Mouse (Mus musculus) heart, embryonic 16.5 days (tissue): ENCODE data around the gene Lrrc73. TPM values are rescaled to one million over a fixed set of nuclear protein-coding genes. Genes with fewer than 3 reads are reported as not detected.
A peak's percentile ranks its signal among the peaks of the same experiment; 100 is the strongest.

Source experiments
- ATAC-seq: fragments of 200-750 bp; cut with Nextera tagmentation; replicated peaks from 2 replicates; pipeline ENCODE4 v1.8.0; 2017; ENCODE audit warnings: moderate number of reproducible peaks; ENCODE audit not compliant: insufficient read depth, low FRiP score; ENCODE audit errors: extremely low read depth
- H3K27ac ChIP-seq: fragments of 300-500 bp; sonication (generic); 2 replicates; pipeline ENCODE4 v1.5.1; 2014; ENCODE audit warnings: mild to moderate bottlenecking, low read length, control low read depth, moderate library complexity
- H3K27me3 ChIP-seq: fragments of 300-500 bp; sonication (generic); 2 replicates; pipeline ENCODE4 v1.6.1; 2014; ENCODE audit warnings: low read length, mixed read lengths; ENCODE audit not compliant: control insufficient read depth, insufficient read depth
- H3K36me3 ChIP-seq: fragments of 300-500 bp; sonication (generic); 2 replicates; pipeline ENCODE4 v1.6.1; 2014; ENCODE audit not compliant: control insufficient read depth, insufficient read depth
- H3K4me1 ChIP-seq: fragments of 300-500 bp; sonication (generic); 2 replicates; pipeline ENCODE4 v1.6.1; 2014; ENCODE audit warnings: low read length, mixed read lengths; ENCODE audit not compliant: control insufficient read depth, insufficient read depth
- H3K4me2 ChIP-seq: fragments of 300-500 bp; sonication (generic); 2 replicates; pipeline ENCODE4 v1.6.1; 2014; ENCODE audit warnings: low read depth, mild to moderate bottlenecking, control low read depth, low read length
- H3K4me3 ChIP-seq: fragments of 300-500 bp; sonication (generic); 2 replicates; pipeline ENCODE4 v1.5.1; 2014; ENCODE audit warnings: mild to moderate bottlenecking, control low read depth, low read length
- H3K9ac ChIP-seq: fragments of 300-500 bp; sonication (generic); 2 replicates; pipeline ENCODE4 v1.6.1; 2014; ENCODE audit warnings: low read length, control low read depth
- H3K9me3 ChIP-seq: fragments of 300-500 bp; sonication (generic); replicated peaks from 2 replicates; pipeline ENCODE4 v1.6.1; 2016; ENCODE audit warnings: low read length; ENCODE audit not compliant: control insufficient read depth
- WGBS: fragments of 180-500 bp; shearing (Covaris S2); extraction: QIAGEN DNeasy Blood & Tissue Kit; methylation state at CpG from one replicate; pipeline ENCODE4 v1.1.7; 2014; 5-methylcytosine and 5-hydroxymethylcytosine counted together
- polyA plus RNA-seq: library from polyadenylated mRNA; unstranded; fragments of >200 nt; fragmentation: Nextera tagmentation; extraction: Ambion mirVana; gene quantifications from 2 replicates; pipeline ENCODE4 v1.2.1, GENCODE M21; 2015

The Lrrc73 gene
- polyA plus RNA-seq = 0.64 and 0.68 TPM in 2 replicates

- WGBS = 2% methylated on average over 47 of the region's 48 CpGs
- H3K27ac ChIP-seq = no peak within 1 kb of the TSS
Observed at GRCm38 (mm10) chr17:46253452-46254084, at the start of gene Lrrc73. TSS of gene Lrrc73 (plus strand) at chr17:46253531.

DNA sequence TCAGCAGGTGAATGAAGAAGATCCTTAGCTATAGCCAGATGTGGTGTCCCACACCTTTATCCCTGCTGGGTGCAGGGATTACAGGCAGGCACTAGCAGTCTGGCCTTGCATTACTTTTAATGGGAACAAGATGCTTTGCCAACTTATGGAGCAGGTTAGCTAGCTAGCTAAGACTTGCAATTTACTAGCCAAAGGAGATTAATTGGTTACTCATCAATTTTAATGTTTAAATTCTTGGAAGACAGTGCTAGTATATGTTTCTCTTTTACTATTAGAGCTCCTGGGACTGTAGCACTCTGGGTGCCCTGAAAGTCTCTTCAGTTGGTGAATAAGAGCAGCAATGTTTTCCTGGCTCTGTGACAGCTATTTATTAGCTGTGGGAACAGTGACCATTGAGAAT, 46.7 kb upstream of the Lrrc73 start:
- Histone ChIP-seq H3K9ac (no peak overlapping the region), H3K4me1 (peaks cover 17% of the 10 kb centered on the region), H3K4me3 (no peak overlapping the region), H3K27ac (no peak overlapping the region), H3K36me3 (peaks cover 53% of the 10 kb centered on the region), H3K9me3 (no peaks in the 10 kb centered on the region), H3K27me3 (no peaks in the 10 kb centered on the region), H3K4me2 (no peak overlapping the region)
- no peak for ATAC-seq

More at GRCm38 (mm10) chr17:46253452-46254084, at the start of gene Lrrc73:
- H3K27me3 ChIP-seq = peaks cover 16% of the 10 kb centered on the region
- peak within 1 kb of the TSS; percentile 100 for H3K4me2 ChIP-seq
- ATAC-seq = peak; percentile 74
- H3K9ac ChIP-seq = peak within 1 kb of the TSS; percentile 72
- H3K4me1 ChIP-seq = peaks cover 16% of the 10 kb centered on the region
- peaks cover 36% of the 10 kb centered on the region for H3K36me3 ChIP-seq
- H3K9me3 ChIP-seq = 0 out of 2 replicates have a peak, but pooled peaks cover 3% of the 10 kb centered on the region
- peak within 1 kb of the TSS; percentile 78 for H3K4me3 ChIP-seq

DNA sequence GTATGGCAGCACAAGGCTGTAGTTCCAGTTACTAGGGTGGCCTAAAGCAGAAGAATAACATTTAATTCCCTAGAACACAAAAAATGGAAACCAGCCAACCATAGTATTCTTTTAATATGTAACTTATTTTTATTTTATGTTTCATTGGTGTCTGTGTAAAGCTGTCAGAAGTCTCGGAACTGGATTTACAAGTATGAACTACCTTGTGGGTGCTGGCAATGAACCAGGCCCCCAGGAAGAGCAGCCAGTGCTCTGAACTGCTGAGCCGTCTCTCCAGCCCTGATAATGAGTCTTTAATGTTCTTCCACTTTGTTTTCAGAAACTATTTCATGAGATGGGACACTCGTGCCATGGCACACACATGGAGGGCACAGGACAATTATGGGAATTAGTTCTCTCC, 42.8 kb upstream of the Lrrc73 start:
- peaks cover 67% of the 10 kb centered on the region for H3K36me3 ChIP-seq
- no peak overlapping the region for H3K4me2 ChIP-seq
- no peak overlapping the region for H3K27ac ChIP-seq
- H3K4me3 ChIP-seq = no peak overlapping the region
- no peaks in the 10 kb centered on the region for H3K9me3 ChIP-seq
- no peaks in the 10 kb centered on the region for H3K4me1 ChIP-seq
- H3K9ac ChIP-seq = no peak overlapping the region
- ATAC-seq = no peak
- H3K27me3 ChIP-seq = no peaks in the 10 kb centered on the region
- WGBS = 82% methylated on average over 3 of the region's 3 CpGs

DNA sequence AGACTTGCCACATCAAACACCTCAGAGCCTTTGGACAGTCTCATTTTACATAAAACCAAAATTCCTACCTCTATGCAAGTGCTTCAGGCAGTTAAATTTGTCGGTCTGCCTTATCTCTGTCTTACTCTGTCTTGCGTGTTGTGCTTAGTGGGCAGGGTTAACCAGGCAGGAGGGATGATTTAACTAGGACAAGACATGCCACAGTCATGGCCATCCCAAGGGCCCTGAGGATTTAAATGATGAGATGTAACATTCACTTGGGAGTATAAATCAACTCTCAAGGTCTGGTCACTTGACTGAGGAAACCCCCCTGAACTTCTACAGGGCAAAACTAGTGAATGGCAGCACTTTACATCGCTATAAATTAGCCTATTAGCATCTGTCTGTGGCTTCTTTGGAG, 31.7 kb upstream of the Lrrc73 start:
- H3K4me3 ChIP-seq = no peak overlapping the region
- H3K9ac ChIP-seq = no peak overlapping the region
- WGBS = 82% methylated on average over 3 of the region's 3 CpGs
- ATAC-seq = no peak
- no peaks in the 10 kb centered on the region for H3K4me1 ChIP-seq
- H3K27me3 ChIP-seq = no peaks in the 10 kb centered on the region
- H3K4me2 ChIP-seq = no peak overlapping the region
- no peaks in the 10 kb centered on the region for H3K9me3 ChIP-seq
- no peak overlapping the region for H3K27ac ChIP-seq
- H3K36me3 ChIP-seq = peaks cover 82% of the 10 kb centered on the region

DNA sequence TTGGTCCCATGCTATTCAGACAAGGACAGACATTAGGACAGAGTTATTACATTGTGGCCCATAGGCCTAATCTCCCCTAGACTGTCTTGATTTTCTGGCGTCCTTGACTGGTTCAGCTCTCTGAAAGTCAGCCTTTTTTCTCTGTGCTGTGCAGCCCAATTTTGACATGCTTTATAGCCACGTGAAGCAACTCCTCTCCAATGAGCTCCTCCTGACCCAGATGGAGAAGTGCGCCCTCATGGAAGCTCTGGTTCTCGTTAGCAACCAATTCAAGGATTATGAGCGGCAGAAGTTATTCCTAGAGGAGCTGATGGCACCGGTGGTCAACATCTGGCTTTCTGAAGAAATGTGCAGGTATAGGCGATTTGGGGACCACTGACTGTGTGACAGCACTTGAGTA, 25.8 kb upstream of the Lrrc73 start:
- Histone ChIP-seq H3K27ac (no peak overlapping the region), H3K9ac (no peak overlapping the region), H3K36me3 (peaks cover 81% of the 10 kb centered on the region), H3K9me3 (no peaks in the 10 kb centered on the region), H3K27me3 (no peaks in the 10 kb centered on the region), H3K4me3 (no peak overlapping the region), H3K4me1 (no peaks in the 10 kb centered on the region), H3K4me2 (no peak overlapping the region)
- WGBS = 87% methylated on average over 7 of the region's 7 CpGs
- ATAC-seq = no peak

- 0 out of 2 replicates have a peak, but pooled peaks cover 2% of the 10 kb centered on the region for H3K27me3 ChIP-seq
- peaks cover 49% of the 10 kb centered on the region for H3K36me3 ChIP-seq
- 85% methylated on average over 1 of the region's 1 CpGs for WGBS
- H3K9me3 ChIP-seq = no peaks in the 10 kb centered on the region
- H3K27ac ChIP-seq = no peak overlapping the region
- H3K4me3 ChIP-seq = no peak overlapping the region
- peaks cover 3% of the 10 kb centered on the region; the same call in 1 of the 2 replicates for H3K4me1 ChIP-seq
- H3K4me2 ChIP-seq = no peak overlapping the region
- no peak overlapping the region for H3K9ac ChIP-seq
- no peak for ATAC-seq
Observed at GRCm38 (mm10) chr17:46236067-46236466, 17.3 kb upstream of the Lrrc73 start.

GRCm38 (mm10) chr17:46237079-46237478, 16.3 kb upstream of the Lrrc73 start:
- no peak overlapping the region for H3K27ac ChIP-seq
- peaks cover 46% of the 10 kb centered on the region for H3K36me3 ChIP-seq
- H3K4me2 ChIP-seq = no peak overlapping the region
- no peaks in the 10 kb centered on the region for H3K9me3 ChIP-seq
- no peak for ATAC-seq
- H3K4me3 ChIP-seq = no peak overlapping the region
- H3K9ac ChIP-seq = no peak overlapping the region
- peaks cover 3% of the 10 kb centered on the region; the same call in 1 of the 2 replicates for H3K4me1 ChIP-seq
- 0 out of 2 replicates have a peak, but pooled peaks cover 2% of the 10 kb centered on the region for H3K27me3 ChIP-seq
- 86% methylated on average over 6 of the region's 6 CpGs for WGBS

GRCm38 (mm10) chr17:46237480-46237879, 15.9 kb upstream of the Lrrc73 start:
- Histone ChIP-seq H3K9ac (no peak overlapping the region), H3K27me3 (0 out of 2 replicates have a peak, but pooled peaks cover 2% of the 10 kb centered on the region), H3K4me2 (no peak overlapping the region), H3K27ac (no peak overlapping the region), H3K4me1 (peaks cover 3% of the 10 kb centered on the region; the same call in 1 of the 2 replicates), H3K36me3 (peaks cover 50% of the 10 kb centered on the region), H3K9me3 (no peaks in the 10 kb centered on the region), H3K4me3 (no peak overlapping the region)
- ATAC-seq = no peak
- WGBS = 64% methylated on average over 5 of the region's 5 CpGs

DNA sequence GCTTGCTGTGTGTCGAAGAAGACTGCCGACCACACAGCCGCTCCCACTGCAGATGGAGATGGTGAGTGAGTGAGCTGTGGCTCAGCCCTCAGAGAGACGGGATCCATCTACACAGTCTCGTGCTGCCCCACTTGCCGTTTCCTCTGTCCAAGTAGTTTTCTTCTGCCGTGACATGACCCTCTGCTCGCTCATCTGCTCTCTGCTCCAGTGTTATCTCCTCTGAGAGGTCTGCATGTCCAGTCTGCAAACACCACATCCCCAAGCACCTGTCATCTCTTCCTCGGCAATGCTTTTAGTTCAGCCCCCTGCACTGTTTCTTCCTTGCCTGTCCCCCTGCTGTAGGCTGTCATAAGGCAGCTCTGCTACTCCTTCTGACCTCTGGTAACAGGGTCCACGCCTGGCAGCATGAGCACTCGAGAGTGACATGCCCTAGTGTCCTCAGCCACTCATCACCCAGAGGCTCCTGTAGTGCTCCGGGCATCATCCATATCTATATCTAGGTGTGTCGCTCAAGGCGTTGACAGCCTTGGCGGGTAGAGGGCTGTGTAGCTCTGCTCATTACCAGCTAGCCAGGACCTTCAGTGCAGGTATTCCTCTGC, 13.7 kb upstream of the Lrrc73 start:
- H3K4me1 ChIP-seq = peaks cover 3% of the 10 kb centered on the region; the same call in 1 of the 2 replicates
- H3K36me3 ChIP-seq = peaks cover 54% of the 10 kb centered on the region
- 0 out of 2 replicates have a peak overlapping the region, but pooled peaks have one; percentile 21 for H3K27ac ChIP-seq
- H3K4me3 ChIP-seq = no peak overlapping the region
- ATAC-seq = peak; percentile 68
- H3K9ac ChIP-seq = no peak overlapping the region
- 45% methylated on average over 15 of the region's 15 CpGs for WGBS
- no peak overlapping the region for H3K4me2 ChIP-seq
- H3K9me3 ChIP-seq = no peaks in the 10 kb centered on the region
- 0 out of 2 replicates have a peak, but pooled peaks cover 2% of the 10 kb centered on the region for H3K27me3 ChIP-seq
